Mouse (Mus musculus): ENCODE results near the gene Rerg. TPM values are rescaled to one million over a fixed set of nuclear protein-coding genes. Genes with fewer than 3 reads are reported as not detected.

Gene Rerg
- polyA plus RNA-seq, 1 experiment from 2014 or later, result 25.3 TPM

GRCm38 (mm10) chr6:137143818-137144525 lies 26.3 kb downstream of the Rerg start:
- no peak for ATAC-seq (ENCODE audit: insufficient read depth, low FRiP score, low read depth)
- H3K4me3 ChIP-seq (replicated peaks), result no peak overlapping the region
- H3K36me3 ChIP-seq, result no peaks in the 10 kb centered on the region
- H3K27me3 ChIP-seq (replicated peaks), result no peaks in the 10 kb centered on the region
- peak overlapping the region; percentile 77 for H3K27ac ChIP-seq
- no peaks in the 10 kb centered on the region for H3K9me3 ChIP-seq
- peaks cover 17% of the 10 kb centered on the region for H3K4me1 ChIP-seq
- no peak overlapping the region for H3K4me2 ChIP-seq
- WGBS, result 62% methylated on average over 7 of the region's 7 CpGs
- H3K9ac ChIP-seq, result no peak overlapping the region

- Histone ChIP-seq H3K4me1 (peaks cover 22% of the 10 kb centered on the region), H3K9ac (no peak overlapping the region), H3K4me2 (peak overlapping the region; percentile 42), H3K9me3 (no peaks in the 10 kb centered on the region), H3K36me3 (no peaks in the 10 kb centered on the region), H3K27ac (peak overlapping the region; percentile 80), H3K4me3 (replicated peaks) (0 out of 2 replicates have a peak overlapping the region, but pooled peaks have one; percentile 3), H3K27me3 (replicated peaks) (no peaks in the 10 kb centered on the region)
- peak; percentile 72 for ATAC-seq (ENCODE audit: insufficient read depth, low FRiP score, low read depth)
- WGBS, result 1% methylated on average over 8 of the region's 11 CpGs
These were observed 27.5 kb downstream of the Rerg start for GRCm38 (mm10) chr6:137142796-137143195.

GRCm38 (mm10) chr6:137141247-137141820 lies 29.0 kb downstream of the Rerg start:
- Histone ChIP-seq H3K9ac (no peak overlapping the region), H3K27me3 (replicated peaks) (no peaks in the 10 kb centered on the region), H3K4me1 (peaks cover 26% of the 10 kb centered on the region), H3K9me3 (no peaks in the 10 kb centered on the region), H3K36me3 (no peaks in the 10 kb centered on the region), H3K4me3 (replicated peaks) (no peak overlapping the region), H3K4me2 (no peak overlapping the region), H3K27ac (no peak overlapping the region)
- no peak for ATAC-seq (ENCODE audit: insufficient read depth, low FRiP score, low read depth)
- 52% methylated on average over 5 of the region's 5 CpGs for WGBS

- WGBS, result 42% methylated on average over 8 of the region's 8 CpGs
- Histone ChIP-seq H3K4me3 (replicated peaks) (no peak overlapping the region), H3K4me1 (peaks cover 22% of the 10 kb centered on the region), H3K9me3 (no peaks in the 10 kb centered on the region), H3K36me3 (no peaks in the 10 kb centered on the region), H3K4me2 (no peak overlapping the region), H3K27ac (0 out of 2 replicates have a peak overlapping the region, but pooled peaks have one; percentile 44), H3K9ac (no peak overlapping the region), H3K27me3 (replicated peaks) (no peaks in the 10 kb centered on the region)
- ATAC-seq (ENCODE audit: insufficient read depth, low FRiP score, low read depth), result no peak
These were observed 31.5 kb downstream of the Rerg start for GRCm38 (mm10) chr6:137138822-137139221.

GRCm38 (mm10) chr6:137138391-137138790 lies 31.9 kb downstream of the Rerg start:
- Histone ChIP-seq H3K27me3 (replicated peaks) (no peaks in the 10 kb centered on the region), H3K4me2 (no peak overlapping the region), H3K36me3 (no peaks in the 10 kb centered on the region), H3K9ac (no peak overlapping the region), H3K4me3 (replicated peaks) (no peak overlapping the region), H3K9me3 (no peaks in the 10 kb centered on the region), H3K4me1 (peaks cover 19% of the 10 kb centered on the region; the same call in 1 of the 2 replicates), H3K27ac (no peak overlapping the region; the same call in 1 of the 2 replicates)
- WGBS, result 34% methylated on average over 3 of the region's 3 CpGs
- no peak for ATAC-seq (ENCODE audit: insufficient read depth, low FRiP score, low read depth)

- no peak overlapping the region for H3K9ac ChIP-seq
- no peak overlapping the region for H3K4me3 ChIP-seq (replicated peaks)
- no peak overlapping the region for H3K27ac ChIP-seq
- ATAC-seq (ENCODE audit: insufficient read depth, low FRiP score, low read depth), result no peak
- no peaks in the 10 kb centered on the region for H3K36me3 ChIP-seq
- H3K4me1 ChIP-seq, result peaks cover 19% of the 10 kb centered on the region; the same call in 1 of the 2 replicates
- 67% methylated on average over 4 of the region's 4 CpGs for WGBS
- H3K4me2 ChIP-seq, result no peak overlapping the region
- no peaks in the 10 kb centered on the region for H3K27me3 ChIP-seq (replicated peaks)
- no peaks in the 10 kb centered on the region for H3K9me3 ChIP-seq
These were observed 33.9 kb downstream of the Rerg start for GRCm38 (mm10) chr6:137136401-137136800.

- Histone ChIP-seq H3K4me3 (replicated peaks) (no peak overlapping the region), H3K27ac (peak overlapping the region; percentile 64), H3K36me3 (no peaks in the 10 kb centered on the region), H3K9me3 (no peaks in the 10 kb centered on the region), H3K4me2 (0 out of 2 replicates have a peak overlapping the region, but pooled peaks have one; percentile 11), H3K9ac (no peak overlapping the region), H3K4me1 (peaks cover 19% of the 10 kb centered on the region; the same call in 1 of the 2 replicates), H3K27me3 (replicated peaks) (no peaks in the 10 kb centered on the region)
- 44% methylated on average over 20 of the region's 20 CpGs for WGBS
- ATAC-seq (ENCODE audit: insufficient read depth, low FRiP score, low read depth), result peak; percentile 74
These were observed 34.5 kb downstream of the Rerg start for GRCm38 (mm10) chr6:137135506-137136391.

- ATAC-seq (ENCODE audit: insufficient read depth, low FRiP score, low read depth), result no peak
- H3K27me3 ChIP-seq (replicated peaks), result no peaks in the 10 kb centered on the region
- WGBS, result 90% methylated on average over 1 of the region's 1 CpGs
- no peaks in the 10 kb centered on the region for H3K9me3 ChIP-seq
- H3K9ac ChIP-seq, result no peak overlapping the region
- no peak overlapping the region for H3K27ac ChIP-seq
- peaks cover 17% of the 10 kb centered on the region; the same call in 1 of the 2 replicates for H3K4me1 ChIP-seq
- H3K4me3 ChIP-seq (replicated peaks), result no peak overlapping the region
- H3K4me2 ChIP-seq, result no peak overlapping the region
- H3K36me3 ChIP-seq, result no peaks in the 10 kb centered on the region
These were observed 38.5 kb downstream of the Rerg start for GRCm38 (mm10) chr6:137131794-137132193.

GRCm38 (mm10) chr6:137131349-137131748 lies 38.9 kb downstream of the Rerg start:
- peak; percentile 27; the same call in 1 of the 2 replicates for ATAC-seq (ENCODE audit: insufficient read depth, low FRiP score, low read depth)
- Histone ChIP-seq H3K9ac (no peak overlapping the region), H3K4me2 (no peak overlapping the region), H3K27ac (no peak overlapping the region), H3K4me3 (replicated peaks) (no peak overlapping the region), H3K27me3 (replicated peaks) (no peaks in the 10 kb centered on the region), H3K36me3 (no peaks in the 10 kb centered on the region), H3K4me1 (peaks cover 17% of the 10 kb centered on the region), H3K9me3 (no peaks in the 10 kb centered on the region)
- 44% methylated on average over 6 of the region's 6 CpGs for WGBS

GRCm38 (mm10) chr6:137126861-137127260 lies 43.4 kb downstream of the Rerg start:
- Histone ChIP-seq H3K27ac (peak overlapping the region; percentile 68), H3K4me2 (no peak overlapping the region), H3K4me1 (peaks cover 12% of the 10 kb centered on the region), H3K4me3 (replicated peaks) (no peak overlapping the region), H3K9me3 (no peaks in the 10 kb centered on the region), H3K27me3 (replicated peaks) (no peaks in the 10 kb centered on the region), H3K36me3 (no peaks in the 10 kb centered on the region), H3K9ac (no peak overlapping the region)
- no peak for ATAC-seq (ENCODE audit: insufficient read depth, low FRiP score, low read depth)
- WGBS, result 28% methylated on average over 5 of the region's 5 CpGs

- Histone ChIP-seq H3K27ac (peak overlapping the region; percentile 68), H3K4me3 (replicated peaks) (no peak overlapping the region), H3K4me1 (peaks cover 12% of the 10 kb centered on the region), H3K4me2 (no peak overlapping the region), H3K36me3 (no peaks in the 10 kb centered on the region), H3K9ac (no peak overlapping the region), H3K27me3 (replicated peaks) (no peaks in the 10 kb centered on the region), H3K9me3 (no peaks in the 10 kb centered on the region)
- WGBS, result 18% methylated on average over 2 of the region's 2 CpGs
- ATAC-seq (ENCODE audit: insufficient read depth, low FRiP score, low read depth), result peak; percentile 84; the same call in 1 of the 2 replicates
These were observed 44.1 kb downstream of the Rerg start for GRCm38 (mm10) chr6:137126224-137126623.

Measured in stomach, embryonic 15.5 days (tissue).